Mouse (Mus musculus) G1E (cell line): ENCODE results near the gene Camta1.

Experiments
- CTCF ChIP-seq: IDR thresholded peaks from 2 replicates; pipeline ENCODE4 v1.5.1; 2012; ENCODE audit warnings: low read depth, low read length, inconsistent platforms, mixed read lengths
- POLR2AphosphoS5 ChIP-seq: IDR thresholded peaks from 2 replicates; pipeline ENCODE4 v1.6.1; 2012; ENCODE audit warnings: low read depth, low read length, inconsistent platforms; ENCODE audit not compliant: insufficient replicate concordance

DNA sequence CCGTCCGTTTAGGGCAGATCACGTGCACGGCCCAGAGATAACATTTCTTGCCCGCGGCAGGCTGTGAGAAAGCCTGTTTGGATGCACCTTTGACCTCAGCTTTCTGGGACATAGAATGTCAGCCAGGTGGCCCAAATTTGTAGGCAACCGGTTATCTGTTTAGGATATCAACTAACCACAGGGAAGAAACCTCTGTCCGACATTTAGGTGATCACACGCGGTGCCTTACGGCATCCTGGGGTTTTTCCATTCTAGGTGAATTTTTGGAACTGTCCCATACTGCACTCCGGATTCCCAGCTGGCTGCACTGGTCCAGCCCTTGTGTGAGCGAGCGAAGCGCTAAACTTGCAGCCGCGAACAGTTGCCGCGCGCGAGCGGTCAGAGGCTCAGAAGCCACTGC lies 982.0 kb downstream of the Camta1 start:
- no peak for TF ChIP-seq CTCF
- no peak for TF ChIP-seq POLR2AphosphoS5
